Mouse (Mus musculus) midbrain, postnatal 0 days (tissue): ENCODE results near the gene Btbd2. TPM values are rescaled to one million over a fixed set of nuclear protein-coding genes. Genes with fewer than 3 reads are reported as not detected.

Experiments used
- ATAC-seq: fragments of 200-750 bp; cut with Nextera tagmentation; 2 replicates; pipeline ENCODE4 v1.8.0; 2017; ENCODE audit warnings: moderate number of reproducible peaks, mild to moderate bottlenecking, moderate TSS enrichment, moderate library complexity; ENCODE audit not compliant: low FRiP score
- DNase-seq: peaks from one replicate; pipeline ENCODE4 v3.0.0-alpha.2; 2015; ENCODE audit warnings: low spot score
- H3K27ac ChIP-seq: fragments of 300-500 bp; sonication (generic); 2 replicates; pipeline ENCODE4 v1.5.1; 2014; ENCODE audit warnings: low read depth, mild to moderate bottlenecking, low read length, mixed read lengths
- H3K27me3 ChIP-seq: fragments of 300-500 bp; sonication (generic); 2 replicates; pipeline ENCODE4 v1.6.1; 2014; ENCODE audit warnings: low read length, control low read depth, mixed read lengths; ENCODE audit not compliant: insufficient read depth
- H3K36me3 ChIP-seq: fragments of 300-500 bp; sonication (generic); 2 replicates; pipeline ENCODE4 v1.6.1; 2014; ENCODE audit warnings: low read length, control low read depth, mixed read lengths; ENCODE audit not compliant: insufficient read depth
- H3K4me1 ChIP-seq: fragments of 300-500 bp; sonication (generic); 2 replicates; pipeline ENCODE4 v1.6.1; 2014; ENCODE audit warnings: mild to moderate bottlenecking, control low read depth, antibody characterized with exemption, low read length, mixed read lengths; ENCODE audit not compliant: insufficient read depth
- H3K4me2 ChIP-seq: fragments of 300-500 bp; sonication (generic); 2 replicates; pipeline ENCODE4 v1.6.1; 2014; ENCODE audit warnings: low read depth, mild to moderate bottlenecking, low read length, mixed read lengths; ENCODE audit not compliant: poor library complexity, severe bottlenecking
- H3K4me3 ChIP-seq: fragments of 300-500 bp; sonication (generic); 2 replicates; pipeline ENCODE4 v1.5.1; 2014; ENCODE audit warnings: low read depth, mild to moderate bottlenecking, low read length, moderate library complexity
- H3K9ac ChIP-seq: fragments of 300-500 bp; sonication (generic); replicated peaks from 2 replicates; pipeline ENCODE4 v1.6.1; 2014; ENCODE audit warnings: mild to moderate bottlenecking, low read length, moderate library complexity, mixed read lengths; ENCODE audit not compliant: poor library complexity, severe bottlenecking
- H3K9me3 ChIP-seq: fragments of 300-500 bp; sonication (generic); 2 replicates; pipeline ENCODE4 v1.6.1; 2016; ENCODE audit warnings: low read length, control low read depth
- CTCF ChIP-seq: IDR thresholded peaks from 2 replicates; pipeline ENCODE4 v1.5.1; 2016; ENCODE audit warnings: antibody characterized with exemption, mild to moderate bottlenecking
- WGBS: fragments of 180-500 bp; shearing (Covaris S2); extraction: QIAGEN DNeasy Blood & Tissue Kit; methylation state at CpG from one replicate; pipeline ENCODE4 v1.1.7; 2014; 5-methylcytosine and 5-hydroxymethylcytosine counted together
- polyA plus RNA-seq: library from polyadenylated mRNA; unstranded; fragments of >200 nt; fragmentation: Nextera tagmentation; extraction: Ambion mirVana; gene quantifications from 2 replicates; pipeline ENCODE4 v1.2.1, GENCODE M21; 2015
- total RNA-seq: library from RNA; depleted of rRNA; stranded (reverse); fragments of >200 nt; gene quantifications from 2 replicates; pipeline ENCODE4 v1.2.3, GENCODE M21; 2014

The Btbd2 gene
- total and polyA plus RNA-seq, 2 experiments from 2014 or later = 71.6 to 215 TPM

GRCm38 (mm10) chr10:80668614-80669013, 11.7 kb upstream of the Btbd2 start:
- Histone ChIP-seq H3K36me3 (peaks cover 66% of the 10 kb centered on the region), H3K27me3 (no peaks in the 10 kb centered on the region), H3K27ac (no peak overlapping the region), H3K9me3 (no peaks in the 10 kb centered on the region), H3K4me3 (no peak overlapping the region), H3K9ac (no peak overlapping the region), H3K4me2 (no peak overlapping the region), H3K4me1 (no peaks in the 10 kb centered on the region)
- ATAC-seq (0 out of 2 replicates have a peak, but pooled peaks have one; percentile 17), DNase-seq (no peak)
- TF ChIP-seq CTCF = no peak
- 82% methylated on average over 11 of the region's 11 CpGs for WGBS

DNA sequence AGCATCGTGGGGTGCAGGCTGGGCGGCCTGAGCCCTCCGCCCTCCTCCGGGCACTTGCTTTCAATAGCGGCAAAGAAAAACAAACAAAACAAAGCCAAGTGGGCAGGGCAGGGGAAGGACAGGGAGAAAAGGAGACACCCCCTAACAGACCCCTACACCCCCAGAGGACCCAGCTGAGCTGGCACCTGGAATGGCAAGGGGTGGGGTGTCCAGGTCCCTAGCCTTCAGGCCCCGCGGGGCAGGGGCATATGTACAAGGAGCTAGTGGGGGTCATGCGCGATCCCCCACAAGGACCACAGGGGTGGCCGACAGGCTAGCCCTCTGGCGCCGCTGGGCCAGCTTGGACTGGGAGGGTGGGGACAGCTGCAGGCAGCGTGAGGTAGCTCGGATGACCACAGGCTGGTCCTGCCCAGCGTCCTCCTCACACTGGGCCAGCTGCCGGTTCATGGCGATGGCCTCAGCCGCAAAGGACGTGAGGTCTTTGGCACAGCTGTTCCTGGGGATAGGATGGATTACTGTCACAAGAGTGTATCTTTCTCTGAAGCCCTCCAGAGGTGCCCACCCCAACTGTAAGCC, 10.1 kb upstream of the Btbd2 start:
- DNase-seq (no peak), ATAC-seq (no peak)
- no peak overlapping the region for H3K9ac ChIP-seq
- H3K36me3 ChIP-seq = peaks cover 59% of the 10 kb centered on the region
- no peak overlapping the region for H3K27ac ChIP-seq
- TF ChIP-seq CTCF = no peak
- 80% methylated on average over 19 of the region's 19 CpGs for WGBS
- H3K4me1 ChIP-seq = no peaks in the 10 kb centered on the region
- no peak overlapping the region for H3K4me2 ChIP-seq
- H3K27me3 ChIP-seq = no peaks in the 10 kb centered on the region
- no peaks in the 10 kb centered on the region for H3K9me3 ChIP-seq
- H3K4me3 ChIP-seq = no peak overlapping the region

GRCm38 (mm10) chr10:80665981-80666733, 9.3 kb upstream of the Btbd2 start:
- Histone ChIP-seq H3K9ac (no peak overlapping the region), H3K4me2 (no peak overlapping the region), H3K4me3 (no peak overlapping the region), H3K27ac (no peak overlapping the region), H3K4me1 (no peaks in the 10 kb centered on the region), H3K27me3 (no peaks in the 10 kb centered on the region), H3K36me3 (peaks cover 51% of the 10 kb centered on the region), H3K9me3 (no peaks in the 10 kb centered on the region)
- WGBS = 73% methylated on average over 10 of the region's 10 CpGs
- DNase-seq (no peak), ATAC-seq (no peak)
- no peak for TF ChIP-seq CTCF

- H3K9me3 ChIP-seq = no peaks in the 10 kb centered on the region
- no peak overlapping the region for H3K9ac ChIP-seq
- DNase-seq (no peak), ATAC-seq (no peak)
- H3K27me3 ChIP-seq = no peaks in the 10 kb centered on the region
- no peak overlapping the region for H3K4me3 ChIP-seq
- H3K4me1 ChIP-seq = no peaks in the 10 kb centered on the region
- H3K27ac ChIP-seq = no peak overlapping the region
- 73% methylated on average over 4 of the region's 4 CpGs for WGBS
- H3K4me2 ChIP-seq = no peak overlapping the region
- no peak for TF ChIP-seq CTCF
- H3K36me3 ChIP-seq = peaks cover 46% of the 10 kb centered on the region
Observed at GRCm38 (mm10) chr10:80665459-80665858, 8.6 kb upstream of the Btbd2 start.

DNA sequence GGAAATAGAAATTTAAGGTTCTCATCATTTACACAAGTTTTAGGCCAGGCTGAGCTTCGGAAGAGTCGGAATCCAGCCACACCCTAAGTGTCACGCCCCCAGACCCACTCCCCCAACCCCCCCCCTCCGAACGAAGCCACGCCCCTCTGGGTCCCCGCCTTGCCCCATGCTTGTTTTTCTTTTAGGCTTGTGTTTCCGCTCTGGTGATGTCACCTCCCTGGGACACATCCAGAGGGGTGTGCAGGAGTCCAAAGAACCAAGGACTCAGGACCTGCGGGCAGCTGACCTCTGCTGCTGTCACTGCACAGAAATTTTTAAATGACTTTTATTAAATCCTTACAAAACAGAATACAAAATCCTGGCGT, 8.1 kb upstream of the Btbd2 start:
- Histone ChIP-seq H3K27ac (0 out of 2 replicates have a peak overlapping the region, but pooled peaks have one; percentile 34), H3K27me3 (no peaks in the 10 kb centered on the region), H3K36me3 (peaks cover 41% of the 10 kb centered on the region), H3K4me2 (no peak overlapping the region), H3K9ac (no peak overlapping the region), H3K4me1 (no peaks in the 10 kb centered on the region), H3K9me3 (no peaks in the 10 kb centered on the region), H3K4me3 (no peak overlapping the region)
- ATAC-seq (no peak), DNase-seq (no peak)
- TF ChIP-seq CTCF = no peak
- 24% methylated on average over 10 of the region's 10 CpGs for WGBS
